Mouse (Mus musculus) thymus, postnatal 4 days (tissue): ENCODE data around the gene Nop9.

Experiments
- DNase-seq: peaks from one replicate; pipeline ENCODE4 v3.0.0; 2021

Gene Nop9

GRCm38 (mm10) chr14:55730116-55730515, 15.4 kb upstream of the Nop9 start:
- DNase-seq: no peak

- no peak for DNase-seq
Observed at GRCm38 (mm10) chr14:55730531-55731032, 14.9 kb upstream of the Nop9 start.

- DNase-seq: no peak
Observed at GRCm38 (mm10) chr14:55733889-55734288, 11.6 kb upstream of the Nop9 start.

GRCm38 (mm10) chr14:55734869-55735268, 10.6 kb upstream of the Nop9 start:
- DNase-seq: no peak

GRCm38 (mm10) chr14:55735334-55735733, 10.2 kb upstream of the Nop9 start:
- DNase-seq: no peak

GRCm38 (mm10) chr14:55735758-55736157, 9.7 kb upstream of the Nop9 start:
- no peak for DNase-seq

GRCm38 (mm10) chr14:55737086-55737687, 8.3 kb upstream of the Nop9 start:
- DNase-seq: no peak

- peak; percentile 92 for DNase-seq
Observed at GRCm38 (mm10) chr14:55743711-55744110, 1.8 kb upstream of the Nop9 start.

- DNase-seq: no peak
Observed at GRCm38 (mm10) chr14:55745861-55746237, 356 bp downstream of the Nop9 start.

GRCm38 (mm10) chr14:55747051-55747847, 1.8 kb downstream of the Nop9 start:
- no peak for DNase-seq

GRCm38 (mm10) chr14:55757566-55757965, 12.1 kb downstream of the Nop9 start:
- DNase-seq: no peak

- DNase-seq: peak; percentile 39
Observed at GRCm38 (mm10) chr14:55758363-55758784, 12.9 kb downstream of the Nop9 start, which contains the start of gene Cideb. Gene Cideb (minus strand): TSS chr14:55758458.

- DNase-seq: peak; percentile 92
Observed at GRCm38 (mm10) chr14:55760156-55760555, 14.7 kb downstream of the Nop9 start.

- DNase-seq: no peak
Observed at GRCm38 (mm10) chr14:55761163-55761562, 15.7 kb downstream of the Nop9 start, which contains the start of gene Ltb4r2. Gene Ltb4r2 (plus strand): TSS chr14:55761428.

- peak; percentile 63 for DNase-seq
Observed at GRCm38 (mm10) chr14:55762001-55762821, 16.7 kb downstream of the Nop9 start.

GRCm38 (mm10) chr14:55763166-55763565, 17.7 kb downstream of the Nop9 start:
- DNase-seq: no peak

GRCm38 (mm10) chr14:55765696-55766095, 20.2 kb downstream of the Nop9 start, which contains the start of gene Ltb4r1:
Gene Ltb4r1 (plus strand): TSS chr14:55765962.
- peak; percentile 41 for DNase-seq

GRCm38 (mm10) chr14:55767519-55768414, 22.3 kb downstream of the Nop9 start:
- DNase-seq: peak; percentile 54

GRCm38 (mm10) chr14:55768555-55768954, 23.1 kb downstream of the Nop9 start:
- no peak for DNase-seq

GRCm38 (mm10) chr14:55769087-55769703, 23.7 kb downstream of the Nop9 start:
- no peak for DNase-seq

- peak; percentile 0 for DNase-seq
Observed at GRCm38 (mm10) chr14:55776711-55777110, 31.2 kb downstream of the Nop9 start.
